Mouse (Mus musculus): ENCODE results near the gene Gm20403. TPM values are rescaled to one million over a fixed set of nuclear protein-coding genes. Genes with fewer than 3 reads are reported as not detected.
A peak's percentile ranks its signal among the peaks of the same experiment; 100 is the strongest.

The Gm20403 gene
- total and polyA plus RNA-seq, 3 experiments = not detected

GRCm38 (mm10) chr12:54980939-54981338 is 5.4 kb downstream of the Gm20403 start (continued):
- TF ChIP-seq JUND (IDR thresholded peaks at IDR 0.05; ENCODE audit: low read depth, low read length) = no peak

- Histone ChIP-seq H3K4me1 (ENCODE audit: control insufficient read depth in 1 of 2, insufficient read depth in 2 of 2, low read length in 2 of 2) (peaks cover 25% of the 10 kb centered on the region in 2 experiments), H3K4me3 (ENCODE audit: control insufficient read depth in 1 of 2, insufficient read depth in 1 of 2, low read depth in 2 of 2, low read length in 2 of 2) (no peak overlapping the region), H3K9ac (ENCODE audit: control insufficient read depth, low read depth, low read length, poor library complexity, severe bottlenecking) (no peak overlapping the region), H3K27me3 (ENCODE audit: control insufficient read depth in 1 of 2, insufficient read depth in 2 of 2, low read length in 2 of 2) (no peaks in the 10 kb centered on the region), H3K36me3 (ENCODE audit: control insufficient read depth in 1 of 2, insufficient read depth in 2 of 2, low read length in 2 of 2) (peaks cover 44 to 52% of the 10 kb centered on the region in 2 experiments), H3K9me3 (replicated peaks; ENCODE audit: insufficient read depth, low read length) (no peaks in the 10 kb centered on the region), H3K27ac (ENCODE audit: control insufficient read depth, low read depth, low read length) (0 out of 2 replicates have a peak overlapping the region, but pooled peaks have one; percentile 3), H3K79me2 (ENCODE audit: control insufficient read depth, insufficient read depth, low read length, poor library complexity) (peaks cover 79% of the 10 kb centered on the region)
- TF ChIP-seq ZMIZ1 (IDR thresholded peaks at IDR 0.05; ENCODE audit: low read depth, low read length) = no peak
- TF ChIP-seq MAX (IDR thresholded peaks at IDR 0.05; ENCODE audit: low read length) = peak; percentile 9; the same call in 1 of the 2 replicates
- peak; percentile 32; the same call in 1 of the 2 replicates for TF ChIP-seq MXI1 (IDR thresholded peaks at IDR 0.05; ENCODE audit: low read depth, low read length)
- no peak for TF ChIP-seq E2F4 (IDR thresholded peaks at IDR 0.05; ENCODE audit: borderline replicate concordance, low read depth, low read length)
- TF ChIP-seq ZNF384 (IDR thresholded peaks at IDR 0.05; ENCODE audit: low read depth, low read length) = no peak
- TF ChIP-seq SIN3A (IDR thresholded peaks at IDR 0.05; ENCODE audit: low read length) = no peak
- TF ChIP-seq ZC3H11A (IDR thresholded peaks at IDR 0.05; ENCODE audit: low read depth, low read length) = no peak
- TF ChIP-seq TAL1 (IDR thresholded peaks at IDR 0.05; ENCODE audit: low read length) = peak; percentile 10; the same call in 1 of the 2 replicates
- TF ChIP-seq POLR2AphosphoS2 (IDR thresholded peaks at IDR 0.05; ENCODE audit: low read length) = 0 out of 2 replicates have a peak, but pooled peaks have one; percentile 31
- no peak for TF ChIP-seq NRF1 (IDR thresholded peaks at IDR 0.05; ENCODE audit: insufficient read depth, low read depth, low read length, poor library complexity, severe bottlenecking)
- no peak for TF ChIP-seq GATA1 (IDR thresholded peaks at IDR 0.05; ENCODE audit: low read depth, low read length)
- no peak for TF ChIP-seq SMC3 (IDR thresholded peaks at IDR 0.05; ENCODE audit: low read depth, low read length)
- TF ChIP-seq USF1 (IDR thresholded peaks at IDR 0.05; ENCODE audit: low read depth, low read length) = 0 out of 2 replicates have a peak, but pooled peaks have one; percentile 8
- TF ChIP-seq HCFC1 (IDR thresholded peaks at IDR 0.05; ENCODE audit: low read depth, low read length) = no peak
- peak; percentile 34 for DNase-seq (ENCODE audit: low read depth, low spot score)
These were observed 5.8 kb downstream of the Gm20403 start for GRCm38 (mm10) chr12:54980532-54980931.

- Histone ChIP-seq H3K27me3 (ENCODE audit: control insufficient read depth in 1 of 2, insufficient read depth in 2 of 2, low read length in 2 of 2) (no peaks in the 10 kb centered on the region), H3K4me3 (ENCODE audit: control insufficient read depth in 1 of 2, insufficient read depth in 1 of 2, low read depth in 2 of 2, low read length in 2 of 2) (no peak overlapping the region), H3K79me2 (ENCODE audit: control insufficient read depth, insufficient read depth, low read length, poor library complexity) (peaks cover 42% of the 10 kb centered on the region), H3K9ac (ENCODE audit: control insufficient read depth, low read depth, low read length, poor library complexity, severe bottlenecking) (no peak overlapping the region), H3K36me3 (ENCODE audit: control insufficient read depth in 1 of 2, insufficient read depth in 2 of 2, low read length in 2 of 2) (peaks cover 16 to 56% of the 10 kb centered on the region in 2 experiments), H3K4me1 (ENCODE audit: control insufficient read depth in 1 of 2, insufficient read depth in 2 of 2, low read length in 2 of 2) (peaks cover 0 to 8% of the 10 kb centered on the region in 2 experiments; a peak in 1 of 4 replicates), H3K9me3 (replicated peaks; ENCODE audit: insufficient read depth, low read length) (no peaks in the 10 kb centered on the region), H3K27ac (ENCODE audit: control insufficient read depth, low read depth, low read length) (no peak overlapping the region)
- TF ChIP-seq GABPA (IDR thresholded peaks at IDR 0.05; ENCODE audit: low read depth, low read length) (no peak), ETS1 (IDR thresholded peaks at IDR 0.05; ENCODE audit: low read depth, low read length) (peak; percentile 39; the same call in 1 of the 2 replicates), USF1 (IDR thresholded peaks at IDR 0.05; ENCODE audit: low read depth, low read length) (no peak), POLR2AphosphoS5 (IDR thresholded peaks at IDR 0.05; ENCODE audit: borderline replicate concordance, low read depth, low read length) (no peak), CHD2 (IDR thresholded peaks at IDR 0.05; ENCODE audit: low read length) (no peak), MEF2A (IDR thresholded peaks at IDR 0.05; ENCODE audit: extremely low read depth, insufficient replicate concordance, low read depth, low read length, poor library complexity, severe bottlenecking) (no peak)
- DNase-seq (ENCODE audit: low read depth, low spot score) = peak; percentile 59
These were observed 17.3 kb downstream of the Gm20403 start for GRCm38 (mm10) chr12:54969033-54969432.
